Mouse (Mus musculus) ES-Bruce4 (cell line): ENCODE measurements at regions not wholly inside any gene's neighbourhood (a gene's known extent, or its start where the extent isn't known, plus 50 kb on each side); places are given as distances from the start of the nearest gene placed in this dataset.

Experiments used
- CTCF ChIP-seq: IDR thresholded peaks from one replicate; pipeline ENCODE4 v1.8.1; 2011; ENCODE audit warnings: low read depth, low read length
- POLR2A ChIP-seq: IDR thresholded peaks from one replicate; pipeline ENCODE4 v1.8.1; 2011; ENCODE audit warnings: low read length; ENCODE audit not compliant: insufficient read depth

DNA sequence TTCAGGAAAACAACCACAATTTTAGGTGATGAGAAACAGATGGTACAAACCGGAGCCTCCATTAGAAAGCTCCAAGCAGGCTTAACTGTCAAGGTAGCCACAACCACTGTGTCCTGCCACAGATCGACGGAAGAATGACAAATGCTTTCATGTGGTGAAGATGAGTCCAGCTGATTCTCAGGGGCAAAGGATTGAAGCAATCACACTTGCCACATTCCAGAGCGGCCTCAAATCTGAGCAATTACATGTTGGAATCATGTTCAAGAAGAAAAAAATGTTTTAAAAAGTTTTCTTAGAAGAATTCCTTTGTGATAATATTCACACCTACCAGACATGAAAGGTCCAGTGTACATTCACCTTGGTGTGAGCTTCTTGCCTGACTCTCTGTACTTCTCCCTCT, 57.7 kb upstream of the Far2 start:
- TF ChIP-seq CTCF: no peak
- TF ChIP-seq POLR2A: no peak
